ENCODE assay signal across 11 mouse cellular contexts in the genomic region with DNA sequence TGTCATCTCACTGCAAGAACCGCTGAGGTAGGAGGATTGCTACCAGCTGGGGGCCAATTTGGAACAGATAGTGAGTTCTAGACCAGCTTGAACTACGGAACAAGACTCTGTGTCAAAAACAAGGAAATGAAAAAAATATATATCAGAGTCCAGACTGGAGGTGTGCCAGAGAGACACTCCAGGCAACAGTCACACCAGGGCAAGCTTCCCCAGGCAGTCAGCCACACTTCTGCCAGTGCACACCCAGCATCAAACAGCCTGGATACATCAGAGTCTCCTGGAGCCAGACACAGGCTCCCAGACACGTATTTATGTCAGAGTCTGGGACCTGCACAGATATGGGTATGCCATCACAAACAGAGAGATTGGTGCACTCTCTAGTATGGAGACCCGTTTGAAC. TPM values are rescaled to one million over a fixed set of nuclear protein-coding genes. Genes with fewer than 3 reads are reported as not detected.
DNase-seq lines count a peak whose midpoint lies in the region; ATAC-seq and TF ChIP-seq lines count a peak whose summit lies in the region.
"Had no signal": no experiment of that assay in that cellular context is flagged by ENCODE, and none has a peak within 500 bp of the region (broad histone marks: within the 10 kb centered on the region; RNA-seq: fewer than 3 reads in every experiment).

No protein-coding gene starts in this region.

- 38% methylated on average over 4 of the region's 4 CpGs for WGBS in lung, embryonic 14.5 days
- WGBS in lung, adult 2 months, result 32% methylated on average over 4 of the region's 4 CpGs
- 52% methylated on average over 4 of the region's 4 CpGs for WGBS in intestine, embryonic 15.5 days
- WGBS in stomach, postnatal 0 days, result 34% methylated on average over 4 of the region's 4 CpGs

- ATAC-seq in lung, embryonic 14.5 days (ENCODE audit: insufficient read depth), result no peak
- ATAC-seq in intestine, embryonic 15.5 days, result no peak
- no peak for ATAC-seq in stomach, postnatal 0 days (ENCODE audit: low FRiP score, low TSS enrichment)
- ATAC-seq: liver, postnatal 0 days had no signal

- H3K4me1 ChIP-seq in lung, embryonic 14.5 days (ENCODE audit: insufficient read depth), result peaks cover 25% of the 10 kb centered on the region
- H3K4me1 ChIP-seq in lung, adult 2 months (ENCODE audit: control insufficient read depth, insufficient read depth, low read length), result peaks cover 58% of the 10 kb centered on the region
- H3K4me1 ChIP-seq in intestine, embryonic 15.5 days (replicated peaks), result peaks cover 46% of the 10 kb centered on the region
- H3K4me1 ChIP-seq in stomach, postnatal 0 days (replicated peaks; ENCODE audit: control insufficient read depth, insufficient read depth), result peaks cover 4% of the 10 kb centered on the region

- H3K36me3 ChIP-seq in lung, embryonic 14.5 days (ENCODE audit: insufficient read depth), result peaks cover 52% of the 10 kb centered on the region
- peaks cover 10% of the 10 kb centered on the region; the same call in 1 of the 2 replicates for H3K36me3 ChIP-seq in intestine, embryonic 15.5 days
- peaks cover 6% of the 10 kb centered on the region for H3K36me3 ChIP-seq in stomach, postnatal 0 days (ENCODE audit: control insufficient read depth, insufficient read depth, low read length)

- TF ChIP-seq EP300 in stomach, postnatal 0 days (optimal IDR thresholded peaks at IDR 0.05), result no peak

- H3K27ac ChIP-seq in gastrocnemius, adult 2 months, result peak overlapping the region; percentile 95
- H3K27ac ChIP-seq in lung, embryonic 14.5 days (ENCODE audit: low read depth), result peak overlapping the region; percentile 78
- H3K27ac ChIP-seq in intestine, embryonic 15.5 days, result peak overlapping the region; percentile 91; the same call in 1 of the 2 replicates
- H3K27ac ChIP-seq in stomach, postnatal 0 days (replicated peaks), result peak overlapping the region; percentile 90

- intact Hi-C loops in gastrocnemius, adult 2 months (cut with DNase I), result no loop called here

- no peak for DNase-seq in gastrocnemius, adult 2 months
- no peak for DNase-seq in gastrocnemius, postnatal 25 days
- peak; percentile 54 for DNase-seq in lung, embryonic 14.5 days
- DNase-seq in lung, adult 2 months, result no peak
- DNase-seq in stomach, postnatal 0 days (ENCODE audit: low spot score), result no peak
- no peak for DNase-seq in layer of hippocampus, adult 18-20 months (ENCODE audit: low spot score in 2 of 2)
- DNase-seq in cerebellum, adult 18-20 months, result no peak
- DNase-seq: gastrocnemius, postnatal 14 days; layer of hippocampus, postnatal 36 days; liver, postnatal 0 days had no signal

- H3K27me3 ChIP-seq in lung, embryonic 14.5 days (ENCODE audit: insufficient read depth, low read length), result no peaks in the 10 kb centered on the region
- no peaks in the 10 kb centered on the region for H3K27me3 ChIP-seq in intestine, embryonic 15.5 days (replicated peaks)
- H3K27me3 ChIP-seq in stomach, postnatal 0 days (ENCODE audit: control insufficient read depth, insufficient read depth, low read length), result no peaks in the 10 kb centered on the region

- TF ChIP-seq CTCF in gastrocnemius, adult 2 months (IDR thresholded peaks at IDR 0.05), result no peak
- TF ChIP-seq CTCF in lung, embryonic 14.5 days (IDR thresholded peaks at IDR 0.05; ENCODE audit: low read depth), result no peak
- no peak for TF ChIP-seq CTCF in lung, adult 2 months (IDR thresholded peaks at IDR 0.05; ENCODE audit: insufficient read depth, low read length)
- no peak for TF ChIP-seq CTCF in stomach, postnatal 0 days (IDR thresholded peaks at IDR 0.05; ENCODE audit: low read depth)

- TF ChIP-seq POLR2A in lung, adult 2 months (IDR thresholded peaks at IDR 0.05; ENCODE audit: borderline replicate concordance, extremely low read depth, low read depth, low read length), result no peak

- H3K9ac ChIP-seq in lung, embryonic 14.5 days, result no peak overlapping the region
- H3K9ac ChIP-seq in intestine, embryonic 15.5 days, result no peak overlapping the region
- H3K9ac ChIP-seq in stomach, postnatal 0 days (ENCODE audit: low read length), result no peak overlapping the region
- H3K9ac ChIP-seq: liver, postnatal 0 days had no signal

- no peaks in the 10 kb centered on the region for H3K9me3 ChIP-seq in lung, embryonic 14.5 days (ENCODE audit: low read depth, low read length)
- no peaks in the 10 kb centered on the region for H3K9me3 ChIP-seq in intestine, embryonic 15.5 days
- no peaks in the 10 kb centered on the region for H3K9me3 ChIP-seq in stomach, postnatal 0 days (ENCODE audit: control insufficient read depth, low read length)

- H3K4me2 ChIP-seq in lung, embryonic 14.5 days, result peak overlapping the region; percentile 57; the same call in 1 of the 2 replicates
- H3K4me2 ChIP-seq in intestine, embryonic 15.5 days (replicated peaks), result no peak overlapping the region
- no peak overlapping the region for H3K4me2 ChIP-seq in stomach, postnatal 0 days (replicated peaks; ENCODE audit: low read depth)

- H3K4me3 ChIP-seq in gastrocnemius, adult 2 months, result peak overlapping the region; percentile 86
- no peak overlapping the region for H3K4me3 ChIP-seq in lung, embryonic 14.5 days (ENCODE audit: low read depth, low read length)
- H3K4me3 ChIP-seq in lung, adult 2 months (replicated peaks; ENCODE audit: extremely low read depth, low read depth, low read length), result no peak overlapping the region
- H3K4me3 ChIP-seq in intestine, embryonic 15.5 days (replicated peaks), result no peak overlapping the region
- H3K4me3 ChIP-seq in stomach, postnatal 0 days (ENCODE audit: low read depth, low read length), result no peak overlapping the region

RNA-seq across cellular contexts. Expression of gene Ehd2, which starts 6.1 kb away (rescaled TPM):
- total RNA-seq in gastrocnemius, adult 2 months (2021), result 10 to 100 TPM; 31.4 to 38.7 TPM
- total RNA-seq in gastrocnemius, postnatal 25 days (2021), result 10 to 100 TPM; 44.5 to 66.1 TPM
- 61.2 and 67.5 TPM in 2 replicates for polyA plus RNA-seq in lung, embryonic 14.5 days (2014; fragmentation: Nextera tagmentation; extraction: Ambion mirVana)
- polyA plus RNA-seq in lung, adult 2 months (2012; rRNA removed), result 219 and 232 TPM in 2 replicates
- polyA plus RNA-seq in intestine, embryonic 15.5 days (2015; fragmentation: Nextera tagmentation; extraction: Ambion mirVana), result 42.3 and 50.9 TPM in 2 replicates
- 30.7 and 37.7 TPM in 2 replicates for polyA plus RNA-seq in stomach, postnatal 0 days (2015; fragmentation: Nextera tagmentation; extraction: Ambion mirVana)
- total RNA-seq in layer of hippocampus, adult 18-20 months (2021), result 1 to 10 TPM; 5.6 to 6.1 TPM

RNA-seq across cellular contexts. Expression of gene Nop53, which starts 15.4 kb away (rescaled TPM):
- 10 to 100 TPM; 85.7 to 97.4 TPM for total RNA-seq in gastrocnemius, adult 2 months (2021)
- 100 to 1,000 TPM in 1 of 2 experiments, 10 to 100 TPM in 1; 86.8 to 101 TPM for total RNA-seq in gastrocnemius, postnatal 25 days (2021)
- polyA plus RNA-seq in lung, embryonic 14.5 days (2014; fragmentation: Nextera tagmentation; extraction: Ambion mirVana), result 184 and 187 TPM in 2 replicates
- 119 and 128 TPM in 2 replicates for polyA plus RNA-seq in lung, adult 2 months (2012; rRNA removed)
- 161 and 174 TPM in 2 replicates for polyA plus RNA-seq in intestine, embryonic 15.5 days (2015; fragmentation: Nextera tagmentation; extraction: Ambion mirVana)
- polyA plus RNA-seq in stomach, postnatal 0 days (2015; fragmentation: Nextera tagmentation; extraction: Ambion mirVana), result 139 and 147 TPM in 2 replicates
- total RNA-seq in layer of hippocampus, adult 18-20 months (2021), result 100 to 1,000 TPM; 143 to 144 TPM

RNA-seq across cellular contexts. Expression of gene Selenow, which starts 39.0 kb away (rescaled TPM):
- total RNA-seq in gastrocnemius, adult 2 months (2021), result 1,000 to 10,000 TPM; 1,391 to 1,893 TPM
- 1,000 to 10,000 TPM; 1,236 to 1,328 TPM for total RNA-seq in gastrocnemius, postnatal 25 days (2021)
- 909 and 927 TPM in 2 replicates for polyA plus RNA-seq in lung, embryonic 14.5 days (2014; fragmentation: Nextera tagmentation; extraction: Ambion mirVana)
- polyA plus RNA-seq in lung, adult 2 months (2012; rRNA removed), result 480 and 641 TPM in 2 replicates
- polyA plus RNA-seq in intestine, embryonic 15.5 days (2015; fragmentation: Nextera tagmentation; extraction: Ambion mirVana), result 645 and 657 TPM in 2 replicates
- polyA plus RNA-seq in stomach, postnatal 0 days (2015; fragmentation: Nextera tagmentation; extraction: Ambion mirVana), result 560 and 572 TPM in 2 replicates
- total RNA-seq in layer of hippocampus, adult 18-20 months (2021), result 1,000 to 10,000 TPM; 1,389 to 1,431 TPM
